Mouse (Mus musculus) limb, embryonic 12.5 days (tissue): ENCODE measurements around the gene Ganab. TPM values are rescaled to one million over a fixed set of nuclear protein-coding genes. Genes with fewer than 3 reads are reported as not detected.
A peak's percentile ranks its signal among the peaks of the same experiment; 100 is the strongest.

Experiments
- ATAC-seq: fragments of 200-750 bp; cut with Nextera tagmentation; 2 replicates; pipeline ENCODE4 v1.8.0; 2017; ENCODE audit warnings: low read depth, moderate TSS enrichment; ENCODE audit not compliant: insufficient number of reproducible peaks, insufficient read depth, low FRiP score, low TSS enrichment
- H3K27ac ChIP-seq: fragments of 300-500 bp; sonication (generic); 2 replicates; pipeline ENCODE4 v1.5.1; 2016; ENCODE audit warnings: mild to moderate bottlenecking, moderate library complexity
- H3K27me3 ChIP-seq: fragments of 300-500 bp; sonication (generic); 2 replicates; pipeline ENCODE4 v1.6.1; 2016; ENCODE audit warnings: mild to moderate bottlenecking, moderate library complexity
- H3K36me3 ChIP-seq: fragments of 300-500 bp; sonication (generic); 2 replicates; pipeline ENCODE4 v1.6.1; 2016; ENCODE audit warnings: mild to moderate bottlenecking, moderate library complexity
- H3K4me1 ChIP-seq: fragments of 300-500 bp; sonication (generic); replicated peaks from 2 replicates; pipeline ENCODE4 v1.6.1; 2016
- H3K4me2 ChIP-seq: fragments of 300-500 bp; sonication (generic); 2 replicates; pipeline ENCODE4 v1.6.1; 2016; ENCODE audit warnings: mild to moderate bottlenecking, moderate library complexity
- H3K4me3 ChIP-seq: fragments of 300-500 bp; sonication (generic); replicated peaks from 2 replicates; pipeline ENCODE4 v1.5.1; 2016; ENCODE audit warnings: mild to moderate bottlenecking
- H3K9ac ChIP-seq: fragments of 300-500 bp; sonication (generic); replicated peaks from 2 replicates; pipeline ENCODE4 v1.6.1; 2016; ENCODE audit warnings: mild to moderate bottlenecking, moderate library complexity
- H3K9me3 ChIP-seq: fragments of 300-500 bp; sonication (generic); 2 replicates; pipeline ENCODE4 v1.6.1; 2016; ENCODE audit warnings: mild to moderate bottlenecking, moderate library complexity
- WGBS: fragments of 180-500 bp; shearing (Covaris S2); methylation state at CpG from one replicate; pipeline ENCODE4 v1.1.7; 2016; 5-methylcytosine and 5-hydroxymethylcytosine counted together
- polyA plus RNA-seq: library from polyadenylated mRNA; unstranded; fragments of >200 nt; fragmentation: Nextera tagmentation; extraction: Ambion mirVana; gene quantifications from 2 replicates; pipeline ENCODE4 v1.2.1, GENCODE M21; 2016

Gene Ganab
- polyA plus RNA-seq, 1 experiment from 2014 or later = 116 TPM

GRCm38 (mm10) chr19:8936736-8937135 lies 38.9 kb downstream of the Ganab start:
- no peaks in the 10 kb centered on the region for H3K27me3 ChIP-seq
- WGBS = 80% methylated on average over 2 of the region's 2 CpGs
- H3K4me3 ChIP-seq = no peak overlapping the region
- no peaks in the 10 kb centered on the region for H3K9me3 ChIP-seq
- H3K4me1 ChIP-seq = peaks cover 10% of the 10 kb centered on the region
- H3K36me3 ChIP-seq = peaks cover 77% of the 10 kb centered on the region
- ATAC-seq = no peak
- H3K4me2 ChIP-seq = no peak overlapping the region
- H3K9ac ChIP-seq = no peak overlapping the region
- H3K27ac ChIP-seq = no peak overlapping the region

- peaks cover 34% of the 10 kb centered on the region for H3K4me1 ChIP-seq
- H3K36me3 ChIP-seq = peaks cover 71% of the 10 kb centered on the region
- H3K9me3 ChIP-seq = no peaks in the 10 kb centered on the region
- no peak for ATAC-seq
- H3K4me3 ChIP-seq = peak overlapping the region; percentile 74
- H3K4me2 ChIP-seq = peak overlapping the region; percentile 66
- peak overlapping the region; percentile 98; the same call in 1 of the 2 replicates for H3K9ac ChIP-seq
- 77% methylated on average over 15 of the region's 15 CpGs for WGBS
- H3K27ac ChIP-seq = peak overlapping the region; percentile 99
- no peaks in the 10 kb centered on the region for H3K27me3 ChIP-seq
These were observed 42.8 kb downstream of the Ganab start for GRCm38 (mm10) chr19:8940526-8941133.

GRCm38 (mm10) chr19:8941136-8941514 lies 43.3 kb downstream of the Ganab start:
- Histone ChIP-seq H3K36me3 (peaks cover 71% of the 10 kb centered on the region), H3K4me1 (peaks cover 34% of the 10 kb centered on the region), H3K4me2 (peak overlapping the region; percentile 66), H3K27ac (peak overlapping the region; percentile 99), H3K27me3 (no peaks in the 10 kb centered on the region), H3K9me3 (no peaks in the 10 kb centered on the region), H3K4me3 (peak overlapping the region; percentile 74), H3K9ac (peak overlapping the region; percentile 98)
- ATAC-seq = peak; percentile 23
- 31% methylated on average over 10 of the region's 10 CpGs for WGBS

GRCm38 (mm10) chr19:8941515-8942217 lies 43.8 kb downstream of the Ganab start, which contains the start of gene Mta2:
Gene Mta2, plus strand, starts transcription at chr19:8941875.
- ATAC-seq = peak; percentile 93
- H3K36me3 ChIP-seq = peaks cover 71% of the 10 kb centered on the region
- H3K4me1 ChIP-seq = peaks cover 34% of the 10 kb centered on the region
- WGBS = under 1% methylated on average over 64 of the region's 64 CpGs
- peak within 1 kb of the TSS; percentile 66 for H3K4me2 ChIP-seq
- H3K27ac ChIP-seq = peak within 1 kb of the TSS; percentile 99
- H3K27me3 ChIP-seq = no peaks in the 10 kb centered on the region
- H3K9ac ChIP-seq = peak within 1 kb of the TSS; percentile 98
- peak within 1 kb of the TSS; percentile 74 for H3K4me3 ChIP-seq
- no peaks in the 10 kb centered on the region for H3K9me3 ChIP-seq

DNA sequence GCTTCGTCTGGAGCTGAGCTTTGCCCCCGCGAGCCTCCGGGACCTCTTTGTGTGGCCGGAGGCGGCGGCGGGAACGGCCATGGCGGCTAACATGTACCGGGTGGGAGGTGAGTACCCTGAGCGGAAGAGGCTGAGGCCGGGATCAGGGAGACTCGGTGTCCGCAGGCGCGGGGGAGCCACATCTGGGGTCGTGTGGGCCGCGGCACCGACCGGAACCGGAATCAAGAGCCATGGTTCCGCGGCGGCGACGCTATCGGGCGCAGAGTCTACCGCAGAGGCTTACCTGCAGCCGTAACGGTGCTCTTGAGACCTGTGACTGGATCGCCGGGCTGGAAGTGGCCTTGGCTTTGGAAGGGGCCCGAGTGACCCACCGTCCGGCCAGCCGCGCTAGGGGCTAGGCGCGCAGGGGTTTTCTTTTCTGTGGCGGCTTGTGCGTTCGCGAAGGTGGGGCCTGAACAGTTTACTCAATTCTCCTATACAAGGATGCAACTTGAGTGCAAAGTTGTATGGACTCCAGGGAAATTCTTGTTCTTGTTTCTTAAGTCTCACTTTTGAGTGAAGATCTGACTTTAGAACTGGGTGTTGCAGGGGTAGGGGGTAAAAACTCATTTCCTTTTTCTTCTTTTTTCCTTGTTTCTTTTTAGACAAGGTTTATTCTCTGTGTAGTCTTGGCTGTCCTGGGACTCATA lies 44.5 kb downstream of the Ganab start:
- peak overlapping the region; percentile 99 for H3K27ac ChIP-seq
- WGBS = under 1% methylated on average over 46 of the region's 46 CpGs
- H3K4me1 ChIP-seq = peaks cover 34% of the 10 kb centered on the region
- H3K9me3 ChIP-seq = no peaks in the 10 kb centered on the region
- H3K9ac ChIP-seq = peak overlapping the region; percentile 98
- H3K4me2 ChIP-seq = peak overlapping the region; percentile 66
- ATAC-seq = peak; percentile 39
- H3K27me3 ChIP-seq = no peaks in the 10 kb centered on the region
- peaks cover 70% of the 10 kb centered on the region for H3K36me3 ChIP-seq
- peak overlapping the region; percentile 74 for H3K4me3 ChIP-seq

DNA sequence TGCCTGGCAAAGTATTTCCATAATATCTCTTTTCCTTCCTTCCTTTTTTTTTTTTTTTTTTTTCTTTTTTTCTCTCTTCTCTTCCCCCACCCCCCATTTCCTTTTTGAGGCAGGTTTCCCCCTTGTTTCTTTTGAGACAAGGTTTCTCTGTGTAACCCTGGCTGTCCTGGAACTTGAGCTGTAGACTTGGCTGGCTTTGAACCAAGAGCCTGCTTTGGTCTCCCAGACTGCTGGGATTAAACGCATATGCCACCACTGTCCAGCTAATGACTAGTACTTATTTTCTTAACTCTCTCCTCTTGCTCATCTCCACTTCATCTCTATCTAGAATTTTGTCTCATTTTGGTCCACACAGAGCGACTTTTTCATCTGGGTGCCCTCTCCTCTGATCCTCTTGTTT lies 45.2 kb downstream of the Ganab start:
- H3K4me1 ChIP-seq = peaks cover 34% of the 10 kb centered on the region
- H3K27ac ChIP-seq = peak overlapping the region; percentile 99; the same call in 1 of the 2 replicates
- ATAC-seq = no peak
- H3K4me2 ChIP-seq = peak overlapping the region; percentile 66
- WGBS = 75% methylated on average over 2 of the region's 2 CpGs
- H3K9me3 ChIP-seq = no peaks in the 10 kb centered on the region
- peak overlapping the region; percentile 74 for H3K4me3 ChIP-seq
- peak overlapping the region; percentile 98 for H3K9ac ChIP-seq
- H3K36me3 ChIP-seq = peaks cover 71% of the 10 kb centered on the region
- no peaks in the 10 kb centered on the region for H3K27me3 ChIP-seq

DNA sequence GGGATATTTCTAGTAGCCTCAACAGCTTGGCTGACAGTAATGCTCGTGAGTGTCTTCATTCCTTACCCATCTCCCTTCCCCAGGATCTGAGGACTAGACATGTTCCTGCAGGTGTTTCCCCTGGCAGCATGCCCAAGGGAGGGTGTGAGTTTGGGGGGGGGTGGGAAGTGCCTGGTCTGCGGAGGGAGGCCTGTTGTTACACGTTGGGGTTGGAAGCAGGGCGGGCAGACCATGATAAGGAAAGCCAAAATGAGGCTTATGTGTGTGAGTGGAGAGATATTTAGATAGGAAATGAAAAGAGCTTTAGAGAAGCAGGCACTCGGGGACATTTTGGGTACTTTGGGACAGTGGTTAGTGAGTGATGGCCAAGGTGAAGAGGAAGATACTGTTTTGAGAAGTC lies 46.2 kb downstream of the Ganab start:
- no peak for ATAC-seq
- H3K27ac ChIP-seq = no peak overlapping the region
- H3K4me2 ChIP-seq = peak overlapping the region; percentile 66
- peak overlapping the region; percentile 74 for H3K4me3 ChIP-seq
- peak overlapping the region; percentile 47 for H3K9ac ChIP-seq
- WGBS = 69% methylated on average over 5 of the region's 5 CpGs
- no peaks in the 10 kb centered on the region for H3K9me3 ChIP-seq
- no peaks in the 10 kb centered on the region for H3K27me3 ChIP-seq
- peaks cover 34% of the 10 kb centered on the region for H3K4me1 ChIP-seq
- H3K36me3 ChIP-seq = peaks cover 71% of the 10 kb centered on the region

DNA sequence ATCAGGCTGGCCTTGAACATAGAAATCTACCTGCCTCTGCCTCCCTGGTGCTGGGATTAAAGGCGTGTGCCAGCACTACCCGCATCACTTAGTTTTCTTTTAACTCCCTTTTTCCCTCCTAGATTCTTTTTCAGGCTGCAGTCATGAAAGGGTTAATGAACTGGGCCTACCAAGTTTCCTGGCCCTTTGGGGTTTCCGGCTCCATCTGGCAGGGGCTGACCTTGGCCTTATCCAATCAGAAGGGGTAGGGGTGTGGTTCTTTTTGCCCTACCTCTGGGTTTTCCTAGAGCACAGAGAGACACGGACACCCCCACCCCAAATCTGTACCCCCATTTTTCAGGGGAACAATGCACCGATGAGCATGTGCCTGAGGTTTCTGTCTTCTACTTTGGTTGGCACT lies 46.9 kb downstream of the Ganab start:
- WGBS = 35% methylated on average over 5 of the region's 5 CpGs
- no peak overlapping the region; the same call in 1 of the 2 replicates for H3K9ac ChIP-seq
- peak overlapping the region; percentile 21 for H3K4me3 ChIP-seq
- H3K36me3 ChIP-seq = peaks cover 72% of the 10 kb centered on the region
- peak overlapping the region; percentile 66 for H3K4me2 ChIP-seq
- no peaks in the 10 kb centered on the region for H3K9me3 ChIP-seq
- peaks cover 34% of the 10 kb centered on the region for H3K4me1 ChIP-seq
- no peak overlapping the region for H3K27ac ChIP-seq
- ATAC-seq = no peak
- H3K27me3 ChIP-seq = no peaks in the 10 kb centered on the region

GRCm38 (mm10) chr19:8945251-8945650 lies 47.4 kb downstream of the Ganab start:
- Histone ChIP-seq H3K27ac (no peak overlapping the region), H3K4me1 (peaks cover 34% of the 10 kb centered on the region), H3K36me3 (peaks cover 73% of the 10 kb centered on the region), H3K4me3 (peak overlapping the region; percentile 21), H3K4me2 (peak overlapping the region; percentile 66), H3K9me3 (no peaks in the 10 kb centered on the region), H3K9ac (no peak overlapping the region; the same call in 1 of the 2 replicates), H3K27me3 (no peaks in the 10 kb centered on the region)
- whole genome bisulfite sequencing = 89% methylated on average over 6 of the region's 6 CpGs
- ATAC-seq = no peak

GRCm38 (mm10) chr19:8946929-8947328 lies 49.1 kb downstream of the Ganab start:
- Histone ChIP-seq H3K9me3 (no peaks in the 10 kb centered on the region), H3K9ac (no peak overlapping the region), H3K27ac (no peak overlapping the region), H3K4me3 (no peak overlapping the region), H3K4me2 (no peak overlapping the region), H3K27me3 (no peaks in the 10 kb centered on the region), H3K4me1 (peaks cover 24% of the 10 kb centered on the region), H3K36me3 (peaks cover 84% of the 10 kb centered on the region)
- WGBS = 88% methylated on average over 7 of the region's 7 CpGs
- ATAC-seq = no peak

GRCm38 (mm10) chr19:8950190-8950589 lies 52.3 kb downstream of the Ganab start:
- H3K4me1 ChIP-seq = peaks cover 22% of the 10 kb centered on the region; the same call in 1 of the 2 replicates
- H3K4me2 ChIP-seq = no peak overlapping the region
- no peaks in the 10 kb centered on the region for H3K9me3 ChIP-seq
- H3K9ac ChIP-seq = no peak overlapping the region
- no peak for ATAC-seq
- H3K36me3 ChIP-seq = peaks cover 74% of the 10 kb centered on the region
- H3K27me3 ChIP-seq = no peaks in the 10 kb centered on the region
- H3K27ac ChIP-seq = no peak overlapping the region
- no peak overlapping the region for H3K4me3 ChIP-seq
- 89% methylated on average over 5 of the region's 5 CpGs for WGBS
